Mouse (Mus musculus) MEL (cell line): Measurements from ENCODE around the gene Serf2.
"Not testable (repeated sequence)": the region's sequence is repeated elsewhere in the genome, so short reads cannot be mapped to it uniquely, and the experiment has no call there.

Experiments
- CTCF ChIP-seq, 3 experiments: IDR thresholded peaks in 2 of 3; conservative IDR thresholded peaks in 1 of 3; 2 replicates each; pipeline ENCODE4 v1.5.1; 2011 to 2012; ENCODE audit warnings: low read length in 3 of 3, low read depth in 2 of 3, mild to moderate bottlenecking in 2 of 3, improper control_type of control experiment in 1 of 3, inconsistent platforms in 1 of 3, mixed read lengths in 1 of 3, moderate library complexity in 1 of 3; ENCODE audit not compliant: control insufficient read depth in 1 of 3, insufficient read depth in 1 of 3, poor library complexity in 1 of 3, severe bottlenecking in 1 of 3
- E2F4 ChIP-seq: IDR thresholded peaks from 2 replicates; pipeline ENCODE4 v1.6.1; 2011; ENCODE audit warnings: low read depth, low read length, improper control_type of control experiment, borderline replicate concordance
- JUND ChIP-seq: IDR thresholded peaks from 2 replicates; pipeline ENCODE4 v1.6.1; 2011; ENCODE audit warnings: low read depth, mild to moderate bottlenecking, improper control_type of control experiment, low read length
- POLR2A ChIP-seq, 2 experiments: IDR thresholded peaks; 2 replicates each; pipeline ENCODE4 v1.6.1; 2011 to 2012; ENCODE audit warnings: low read length in 2 of 2, mild to moderate bottlenecking in 2 of 2, control low read depth in 1 of 2, improper control_type of control experiment in 1 of 2, low read depth in 1 of 2, moderate library complexity in 1 of 2; ENCODE audit not compliant: control insufficient read depth in 1 of 2, insufficient read depth in 1 of 2, poor library complexity in 1 of 2
- UBTF ChIP-seq: IDR thresholded peaks from 2 replicates; pipeline ENCODE4 v1.6.1; 2012; ENCODE audit warnings: low read depth, mild to moderate bottlenecking, inconsistent platforms, low read length, improper control_type of control experiment, moderate library complexity, borderline replicate concordance; ENCODE audit not compliant: insufficient read depth

- not testable (repeated sequence) for TF ChIP-seq UBTF; POLR2A (IDR thresholded peaks at IDR 0.05; ENCODE audit: control insufficient read depth in 1 of 2, insufficient read depth in 1 of 2, low read depth in 1 of 2, low read length in 2 of 2, poor library complexity in 1 of 2); E2F4; CTCF (IDR thresholded peaks at IDR 0.05 in 2 of 3, conservative IDR thresholded peaks at IDR 0.05 in 1 of 3; ENCODE audit: control insufficient read depth in 1 of 3, insufficient read depth in 1 of 3, low read depth in 2 of 3, low read length in 3 of 3, poor library complexity in 1 of 3, severe bottlenecking in 1 of 3); JUND
These were observed 20.0 kb downstream of the Serf2 start for GRCm38 (mm10) chr2:121468982-121469381.
